Mouse (Mus musculus) myocyte (in vitro differentiated cells): Measurements from ENCODE around the gene Etfrf1.

Source experiments
- POLR2A ChIP-seq: IDR thresholded peaks from one replicate; pipeline ENCODE4 v1.6.1; 2011; ENCODE audit warnings: low read depth, mild to moderate bottlenecking, control low read depth, moderate library complexity; ENCODE audit not compliant: insufficient read length
- TCF12 ChIP-seq: IDR thresholded peaks from one replicate; pipeline ENCODE4 v1.6.1; 2011; ENCODE audit warnings: mild to moderate bottlenecking, control low read depth; ENCODE audit not compliant: poor library complexity, insufficient read depth, severe bottlenecking
- TCF3 ChIP-seq: IDR thresholded peaks from one replicate; pipeline ENCODE4 v1.6.1; 2011; ENCODE audit warnings: low read depth, control low read depth; ENCODE audit not compliant: insufficient read length

DNA sequence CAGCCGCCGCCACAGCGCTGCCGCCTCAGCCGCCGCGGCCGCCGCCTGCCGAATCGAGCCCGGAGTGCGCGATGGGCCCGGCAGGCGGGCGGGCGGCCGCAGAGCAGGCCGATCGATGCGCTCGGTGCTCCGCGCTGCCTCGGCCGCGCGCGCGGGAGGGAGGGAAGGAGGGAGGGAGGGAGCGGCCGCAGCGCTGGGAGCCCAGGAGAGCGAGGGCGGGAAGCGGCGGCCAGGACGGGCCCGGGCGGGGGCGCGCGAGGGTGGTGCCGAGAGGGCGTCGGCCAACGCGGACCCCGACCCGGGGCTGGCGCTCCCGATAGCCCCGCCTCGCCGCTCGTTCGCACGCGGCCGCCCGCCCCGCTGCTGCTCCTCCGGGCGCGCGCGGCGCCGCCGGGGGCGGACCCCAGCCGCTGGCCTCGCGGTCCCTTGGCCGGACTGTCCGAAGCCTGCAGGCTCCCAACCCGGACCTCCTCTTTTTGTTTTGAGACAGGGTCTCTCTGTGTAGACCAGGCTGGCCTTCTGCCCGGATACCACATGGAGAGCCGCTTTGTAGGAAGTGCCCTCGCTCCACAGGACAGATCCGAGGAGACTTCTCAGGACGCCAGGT, 39.4 kb downstream of the Etfrf1 start, which contains the start of gene Kras:
- TF ChIP-seq TCF3: peak; percentile 70
- peak; percentile 76 for TF ChIP-seq POLR2A
- TF ChIP-seq TCF12: no peak
